ENCODE assay signal across 22 mouse cellular contexts in genomic region chr12:119215225-119215624, GRCm38 (mm10). TPM values are rescaled to one million over a fixed set of nuclear protein-coding genes. Genes with fewer than 3 reads are reported as not detected.
A peak's percentile ranks its signal among the peaks of the same experiment; 100 is the strongest.
DNase-seq lines count a peak whose midpoint lies in the region; TF ChIP-seq lines count a peak whose summit lies in the region.
"Had no signal": no experiment of that assay in that cellular context is flagged by ENCODE, and none has a peak within 500 bp of the region (broad histone marks: within the 10 kb centered on the region; RNA-seq: fewer than 3 reads in every experiment).

No protein-coding gene starts in this region.

- H3ac ChIP-seq in C2C12 (ENCODE audit: control insufficient read depth, insufficient read length, low read depth) (no peak overlapping the region), myocyte (ENCODE audit: control insufficient read depth, insufficient read length) (no peak overlapping the region)

- H3K79me2 ChIP-seq in C2C12 (ENCODE audit: control insufficient read depth, insufficient read depth) (no peaks in the 10 kb centered on the region), myocyte (ENCODE audit: control insufficient read depth, insufficient read depth) (no peaks in the 10 kb centered on the region)

- peak; percentile 35 for DNase-seq in adrenal gland, adult 2 months
- DNase-seq in adrenal gland, postnatal 4 days (ENCODE audit: low spot score in 2 of 2), result no peak
- peak; percentile 25 for DNase-seq in 3T3-L1 (ENCODE audit: low read depth, low spot score)
- DNase-seq in right cerebral cortex, postnatal 25 days, result no peak
- DNase-seq in urinary bladder, adult 2 months (ENCODE audit: low spot score), result no peak
- DNase-seq: adrenal gland, adult 8-10 months; adrenal gland, postnatal 25 days; B cell, adult 2 months; cerebellum, adult 11-12 months; cerebellum, adult 2 months; cerebellum, adult 9-10 months; cerebellum, postnatal 10 days; cerebellum, postnatal 25 days; forebrain, postnatal 0 days had no signal

- no peak for TF ChIP-seq POLR2A in myocyte (IDR thresholded peaks at IDR 0.05; ENCODE audit: insufficient read length, low read depth)

- H3K4me3 ChIP-seq in C2C12 (ENCODE audit: insufficient read depth, poor library complexity, severe bottlenecking) (no peak overlapping the region), myocyte (no peak overlapping the region)
- H3K4me3 ChIP-seq: embryonic facial prominence, embryonic 10.5 days; embryonic facial prominence, embryonic 12.5 days; forebrain, embryonic 13.5 days; forebrain, embryonic 15.5 days had no signal

- H3K27me3 ChIP-seq in C2C12 (ENCODE audit: control insufficient read depth, insufficient read depth, insufficient read length) (no peaks in the 10 kb centered on the region), myocyte (ENCODE audit: control insufficient read depth, insufficient read depth, insufficient read length) (no peaks in the 10 kb centered on the region)
- H3K27me3 ChIP-seq: embryonic facial prominence, embryonic 12.5 days; forebrain, embryonic 13.5 days; forebrain, embryonic 15.5 days; Patski had no signal

- H3K79me3 ChIP-seq in C2C12 (ENCODE audit: low read depth), result no peaks in the 10 kb centered on the region

- no peak for TF ChIP-seq CTCF in C2C12 (IDR thresholded peaks at IDR 0.05; ENCODE audit: control insufficient read depth, insufficient read depth, insufficient read length)

- H3K36me3 ChIP-seq in C2C12 (ENCODE audit: control insufficient read depth, insufficient read depth) (no peaks in the 10 kb centered on the region), myocyte (ENCODE audit: control insufficient read depth, insufficient read depth) (no peaks in the 10 kb centered on the region)
- H3K36me3 ChIP-seq: embryonic facial prominence, embryonic 10.5 days; embryonic facial prominence, embryonic 12.5 days; forebrain, embryonic 15.5 days had no signal

- no peak overlapping the region for H3K4me2 ChIP-seq in myocyte (ENCODE audit: low read depth)
- H3K4me2 ChIP-seq: embryonic facial prominence, embryonic 12.5 days; forebrain, embryonic 13.5 days; forebrain, embryonic 15.5 days had no signal

TF ChIP-seq in C2C12, 6 proteins besides CTCF, POLR2A, EP300 and RAD21:
- TF ChIP-seq MYOD1 (IDR thresholded peaks at IDR 0.05; ENCODE audit: control insufficient read depth, insufficient read length, low read depth), result no peak
- peak; percentile 80 for TF ChIP-seq CEBPB (IDR thresholded peaks at IDR 0.05; ENCODE audit: low read depth)

TF ChIP-seq in myocyte, 11 proteins besides CTCF, POLR2A, EP300 and RAD21:
- no peak for TF ChIP-seq POLR2AphosphoS2 (IDR thresholded peaks at IDR 0.05; ENCODE audit: insufficient read length, low read depth)
- no peak for TF ChIP-seq TCF12 (IDR thresholded peaks at IDR 0.05; ENCODE audit: insufficient read depth, poor library complexity, severe bottlenecking)
- TF ChIP-seq CEBPB (IDR thresholded peaks at IDR 0.05; ENCODE audit: insufficient read depth, poor library complexity, severe bottlenecking), result peak; percentile 68; the same call in 1 of the 2 replicates

RNA-seq across cellular contexts. Expression of gene Itgb8, which starts 23.4 kb away (rescaled TPM):
- 1 to 10 TPM; 2.0 to 2.6 TPM for total RNA-seq in adrenal gland, adult 2 months (2021)
- polyA plus RNA-seq in adrenal gland, adult 2 months (2012; rRNA removed), result 0.50 and 0.77 TPM in 2 replicates
- 1 to 10 TPM; 3.6 to 6.2 TPM for total RNA-seq in adrenal gland, postnatal 4 days (2021)
- polyA plus RNA-seq in C2C12 (2012; fragmentation: generic; extraction: Trizol), result 0.59 TPM
- polyA plus RNA-seq in myocyte (2012; fragmentation: generic; extraction: Trizol), result 0.66 TPM
- polyA plus RNA-seq in urinary bladder, adult 2 months (2012; rRNA removed), result 1.0 and 1.1 TPM in 2 replicates
- total RNA-seq: MEL had no signal

Comparison
In these comparisons a context has a peak if more than half of its experiments do, and no peak if none do; other contexts are left out.
1. DNase-seq: peak in adrenal gland, adult 2 months (single experiment) and 3T3-L1 (single experiment); none in adrenal gland, postnatal 4 days (0 of 2), right cerebral cortex, postnatal 25 days (single experiment) and urinary bladder, adult 2 months (single experiment).